Mouse (Mus musculus) ES-E14 (cell line): ENCODE results near the gene Cfap20. TPM values are rescaled to one million over a fixed set of nuclear protein-coding genes. Genes with fewer than 3 reads are reported as not detected.

ENCODE experiments used
- DNase-seq: peaks from one replicate; pipeline ENCODE4 v3.0.0-alpha.2; 2013; ENCODE audit warnings: low read depth, low spot score
- H3K27ac ChIP-seq: 2 replicates; pipeline ENCODE4 v1.5.1; 2012; ENCODE audit warnings: low read depth, mild to moderate bottlenecking, low read length, moderate library complexity, mixed read lengths; ENCODE audit not compliant: poor library complexity, insufficient read depth, severe bottlenecking
- H3K36me3 ChIP-seq: 2 replicates; pipeline ENCODE4 v1.6.1; 2012; ENCODE audit warnings: mild to moderate bottlenecking, low read length, moderate library complexity, mixed read lengths; ENCODE audit not compliant: control insufficient read depth, poor library complexity, insufficient read depth, severe bottlenecking
- H3K4me1 ChIP-seq, 2 experiments: fragments of 150-350 bp in 1 of 2; sonication (generic) in 1 of 2; 2 replicates each; pipeline ENCODE4 v1.6.1; 2012; ENCODE audit warnings: low read length in 2 of 2, mild to moderate bottlenecking in 1 of 2, mixed read lengths in 1 of 2; ENCODE audit not compliant: control insufficient read depth in 2 of 2, insufficient read depth in 2 of 2, poor library complexity in 1 of 2
- H3K4me3 ChIP-seq, 2 experiments: fragments of 150-350 bp in 1 of 2; sonication (generic) in 1 of 2; 2 replicates each; pipeline ENCODE4 v1.5.1; 2012; ENCODE audit warnings: low read length in 2 of 2, low read depth in 1 of 2, mild to moderate bottlenecking in 1 of 2, mixed read lengths in 1 of 2; ENCODE audit not compliant: insufficient read depth in 1 of 2, poor library complexity in 1 of 2, severe bottlenecking in 1 of 2
- H3K9ac ChIP-seq: 2 replicates; pipeline ENCODE4 v1.6.1; 2012; ENCODE audit warnings: low read depth, mild to moderate bottlenecking, low read length, mixed read lengths; ENCODE audit not compliant: poor library complexity, insufficient read depth, severe bottlenecking
- H3K9me3 ChIP-seq: fragments of 150-350 bp; sonication (generic); 2 replicates; pipeline ENCODE4 v1.6.1; 2012; ENCODE audit warnings: low read depth, mild to moderate bottlenecking, low read length; ENCODE audit not compliant: control insufficient read depth, insufficient read depth
- CHD2 ChIP-seq: IDR thresholded peaks from 2 replicates; pipeline ENCODE4 v1.6.1; 2014; ENCODE audit warnings: mild to moderate bottlenecking, low read depth, low read length, inconsistent platforms
- HCFC1 ChIP-seq: IDR thresholded peaks from 2 replicates; pipeline ENCODE4 v1.6.1; 2012; ENCODE audit warnings: low read length, inconsistent platforms, borderline replicate concordance; ENCODE audit not compliant: insufficient read depth
- MAFK ChIP-seq: IDR thresholded peaks from 2 replicates; pipeline ENCODE4 v1.6.1; 2014; ENCODE audit warnings: mild to moderate bottlenecking, low read depth, low read length, inconsistent platforms; ENCODE audit not compliant: insufficient read depth
- ZC3H11A ChIP-seq: IDR thresholded peaks from 2 replicates; pipeline ENCODE4 v1.6.1; 2012; ENCODE audit warnings: low read depth, mild to moderate bottlenecking, inconsistent platforms, low read length, borderline replicate concordance
- ZNF384 ChIP-seq: IDR thresholded peaks from 2 replicates; pipeline ENCODE4 v1.6.1; 2012; ENCODE audit warnings: low read depth, low read length, inconsistent platforms
- in situ Hi-C, 2 experiments: fragments of 600-800 bp; cut with MboI; formaldehyde crosslinking; loops; one replicate each; pipeline ENCODE4 v1.15.1; 2025; ENCODE audit warnings: low sequenced_read_pairs in 2 of 2, inconsistent platforms in 1 of 2; ENCODE audit not compliant: unreplicated experiment in 2 of 2
- total RNA-seq: library from RNA; depleted of rRNA; stranded (reverse); fragments of 300-350 nt; gene quantifications from 2 replicates; pipeline ENCODE4 v1.2.3, GENCODE M21; 2012

The Cfap20 gene
- total RNA-seq, 1 experiment = 70.5 TPM

GRCm38 (mm10) chr8:95411309-95411972, 23.2 kb downstream of the Cfap20 start:
- no peak for TF ChIP-seq CHD2
- TF ChIP-seq ZC3H11A = no peak
- no peak for TF ChIP-seq ZNF384
- TF ChIP-seq HCFC1 = no peak
- no peak for TF ChIP-seq MAFK
- Histone ChIP-seq H3K9me3 (no peaks in the 10 kb centered on the region), H3K4me3 (no peak overlapping the region), H3K27ac (no peak overlapping the region), H3K4me1 (no peaks in the 10 kb centered on the region), H3K36me3 (0 out of 2 replicates have a peak, but pooled peaks cover 2% of the 10 kb centered on the region), H3K9ac (no peak overlapping the region)
- no peak for DNase-seq
- in situ Hi-C loops = no loop called here

GRCm38 (mm10) chr8:95409518-95409917, 25.2 kb downstream of the Cfap20 start:
- DNase-seq = no peak
- Histone ChIP-seq H3K4me1 (no peaks in the 10 kb centered on the region), H3K27ac (no peak overlapping the region), H3K4me3 (no peak overlapping the region), H3K9ac (no peak overlapping the region), H3K36me3 (0 out of 2 replicates have a peak, but pooled peaks cover 2% of the 10 kb centered on the region), H3K9me3 (no peaks in the 10 kb centered on the region)
- in situ Hi-C loops = no loop called here
- TF ChIP-seq HCFC1 (no peak), ZC3H11A (no peak), ZNF384 (no peak), CHD2 (no peak), MAFK (no peak)

GRCm38 (mm10) chr8:95401091-95401490, 33.6 kb downstream of the Cfap20 start:
- TF ChIP-seq MAFK (no peak), HCFC1 (no peak), ZNF384 (no peak), CHD2 (no peak)
- in situ Hi-C loops = no loop called here
- no peak overlapping the region for H3K4me3 ChIP-seq
- H3K36me3 ChIP-seq = no peaks in the 10 kb centered on the region
- H3K4me1 ChIP-seq = peaks cover 0 to 7% of the 10 kb centered on the region in 2 experiments; a peak in 1 of 4 replicates
- H3K9me3 ChIP-seq = no peaks in the 10 kb centered on the region
- no peak for DNase-seq
- H3K9ac ChIP-seq = no peak overlapping the region
- H3K27ac ChIP-seq = no peak overlapping the region

- in situ Hi-C loops = no loop called here
- no peaks in the 10 kb centered on the region for H3K36me3 ChIP-seq
- DNase-seq = no peak
- H3K27ac ChIP-seq = no peak overlapping the region
- no peaks in the 10 kb centered on the region for H3K9me3 ChIP-seq
- H3K4me1 ChIP-seq = peaks cover 0 to 19% of the 10 kb centered on the region in 2 experiments; a peak in 2 of 4 replicates
- H3K4me3 ChIP-seq = no peak overlapping the region
- H3K9ac ChIP-seq = no peak overlapping the region
- no peak for TF ChIP-seq MAFK
- no peak for TF ChIP-seq HCFC1
- TF ChIP-seq CHD2 = no peak
- no peak for TF ChIP-seq ZNF384
- no peak for TF ChIP-seq ZC3H11A
Observed at GRCm38 (mm10) chr8:95399131-95399530, 35.5 kb downstream of the Cfap20 start.

GRCm38 (mm10) chr8:95397201-95397600, 37.5 kb downstream of the Cfap20 start:
- Histone ChIP-seq H3K36me3 (no peaks in the 10 kb centered on the region), H3K4me1 (peaks cover 0 to 19% of the 10 kb centered on the region in 2 experiments; a peak in 2 of 4 replicates), H3K4me3 (no peak overlapping the region), H3K27ac (no peak overlapping the region), H3K9ac (no peak overlapping the region), H3K9me3 (no peaks in the 10 kb centered on the region)
- in situ Hi-C loops = no loop called here
- TF ChIP-seq CHD2 (no peak), HCFC1 (no peak), ZC3H11A (no peak), MAFK (no peak), ZNF384 (no peak)
- no peak for DNase-seq
